Mouse (Mus musculus) gonadal fat pad, adult 2 months (tissue): ENCODE results near the gene Cebpzos. TPM values are rescaled to one million over a fixed set of nuclear protein-coding genes. Genes with fewer than 3 reads are reported as not detected.

Experiments
- DNase-seq: peaks from one replicate; pipeline ENCODE4 v3.0.0-alpha.2; 2012; ENCODE audit warnings: low read depth
- polyA plus RNA-seq: library from polyadenylated mRNA; depleted of rRNA; stranded (reverse); fragments of >200 nt; gene quantifications from 2 replicates; pipeline ENCODE4 v1.2.3, GENCODE M21; 2012; rRNA removed

Cebpzos gene
- 10.7 and 12.9 TPM in 2 replicates for polyA plus RNA-seq

GRCm38 (mm10) chr17:78916369-78916813 lies at the start of gene Cebpzos:
Gene Cebpzos, plus strand, starts transcription at chr17:78916500.
- peak; percentile 34 for DNase-seq

- DNase-seq: no peak
Measured at GRCm38 (mm10) chr17:78873886-78874285, 42.4 kb upstream of the Cebpzos start.

GRCm38 (mm10) chr17:78881878-78882304 lies 34.4 kb upstream of the Cebpzos start:
- no peak for DNase-seq

GRCm38 (mm10) chr17:78882401-78883112 lies 33.7 kb upstream of the Cebpzos start, which contains the start of gene Eif2ak2:
Gene Eif2ak2, minus strand, starts transcription at chr17:78882573.
- no peak for DNase-seq

- DNase-seq: no peak
Measured at GRCm38 (mm10) chr17:78883291-78883690, 33.0 kb upstream of the Cebpzos start.

- DNase-seq: no peak
Measured at GRCm38 (mm10) chr17:78885286-78886065, 30.8 kb upstream of the Cebpzos start.

GRCm38 (mm10) chr17:78888554-78888953 lies 27.7 kb upstream of the Cebpzos start:
- DNase-seq: no peak

DNA sequence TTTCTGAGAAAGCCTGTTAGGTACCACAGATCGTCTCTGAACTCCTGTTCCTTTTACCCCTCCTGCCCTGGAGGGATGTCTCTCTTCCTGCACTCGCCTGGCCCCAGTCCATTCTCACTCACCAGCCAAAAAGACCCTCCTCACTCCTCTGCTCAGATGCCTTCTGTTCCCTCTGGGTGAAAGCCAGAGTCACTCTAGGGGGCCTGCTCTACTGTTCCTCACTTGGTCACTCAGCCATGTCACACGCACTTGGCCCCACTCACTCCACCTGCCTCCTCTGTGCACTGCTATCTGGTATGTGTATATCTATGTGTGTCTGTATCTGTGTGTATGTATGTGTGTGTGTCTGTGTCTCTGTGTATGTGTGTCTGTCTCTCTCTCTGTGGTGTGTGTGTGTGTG lies 27.1 kb upstream of the Cebpzos start:
- no peak for DNase-seq

GRCm38 (mm10) chr17:78891020-78891419 lies 25.3 kb upstream of the Cebpzos start:
- no peak for DNase-seq

DNA sequence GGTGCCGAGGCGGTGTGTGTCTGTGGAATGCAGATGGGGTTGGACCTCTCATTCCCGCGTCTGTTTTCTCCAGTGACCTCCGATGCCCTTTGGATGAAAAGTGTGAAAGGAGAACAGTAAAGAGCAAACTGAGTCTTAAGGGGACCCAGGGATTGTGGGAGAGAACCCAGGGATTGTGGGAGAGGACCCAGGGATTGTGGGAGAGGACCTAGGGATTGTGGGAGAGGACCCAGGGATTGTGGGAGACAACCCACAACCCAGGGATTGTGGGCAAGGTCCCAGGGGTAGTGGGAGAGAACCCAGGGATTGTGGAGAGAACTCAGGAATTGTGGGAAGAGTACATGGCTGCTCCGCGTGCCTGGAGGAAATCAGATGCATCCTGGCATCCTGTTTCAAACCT lies 21.3 kb upstream of the Cebpzos start:
- no peak for DNase-seq

- no peak for DNase-seq
Measured at GRCm38 (mm10) chr17:78895394-78895793, 20.9 kb upstream of the Cebpzos start.

- DNase-seq: no peak
Measured at GRCm38 (mm10) chr17:78903158-78903557, 13.1 kb upstream of the Cebpzos start.

- no peak for DNase-seq
Measured at GRCm38 (mm10) chr17:78906892-78907291, 9.4 kb upstream of the Cebpzos start, which contains the start of gene Sult6b1. Gene Sult6b1, minus strand, starts transcription at chr17:78906992.

DNA sequence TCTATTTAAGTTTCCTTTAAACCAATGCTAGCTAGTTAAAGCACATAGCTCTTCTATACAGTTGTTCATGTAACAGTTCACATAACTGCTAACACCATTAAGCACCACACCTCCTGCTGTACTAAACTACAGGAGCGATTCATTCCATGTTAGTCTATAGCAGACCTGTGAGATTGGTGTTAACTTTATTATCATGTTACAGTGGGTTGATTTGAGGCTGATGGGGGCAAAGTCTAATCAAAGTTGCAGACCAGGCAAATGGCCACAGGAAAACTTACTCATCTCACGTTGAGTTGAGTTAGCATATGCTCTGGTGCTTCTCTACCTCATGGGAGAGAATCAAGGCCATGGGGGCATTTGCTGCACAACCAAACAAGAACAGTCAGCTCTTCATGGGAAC lies 6.9 kb upstream of the Cebpzos start:
- DNase-seq: no peak

GRCm38 (mm10) chr17:78912861-78913281 lies 3.4 kb upstream of the Cebpzos start:
- DNase-seq: no peak

- DNase-seq: no peak
Measured at GRCm38 (mm10) chr17:78913921-78914320, 2.4 kb upstream of the Cebpzos start.

- no peak for DNase-seq
Measured at GRCm38 (mm10) chr17:78915772-78916171, 528 bp upstream of the Cebpzos start.

DNA sequence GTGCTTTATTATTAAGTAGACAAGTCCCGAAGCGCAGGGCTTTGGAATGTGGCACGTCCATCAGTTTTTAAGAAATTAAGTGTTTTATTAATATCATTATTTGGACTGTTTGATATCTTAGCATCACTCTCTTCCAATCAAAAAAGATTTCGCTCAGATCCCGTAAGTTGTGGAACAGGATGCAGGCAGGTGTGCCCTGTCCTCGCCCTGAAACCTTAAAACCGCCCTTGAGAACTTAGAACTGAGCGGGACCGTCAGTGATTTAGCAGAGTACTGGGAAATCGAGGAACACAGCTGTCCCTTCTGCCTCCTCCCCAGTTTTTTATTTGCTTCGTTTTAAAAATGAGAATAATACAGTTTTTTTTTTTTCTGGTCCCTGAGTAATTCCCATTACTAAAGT lies 599 bp downstream of the Cebpzos start:
- no peak for DNase-seq

DNA sequence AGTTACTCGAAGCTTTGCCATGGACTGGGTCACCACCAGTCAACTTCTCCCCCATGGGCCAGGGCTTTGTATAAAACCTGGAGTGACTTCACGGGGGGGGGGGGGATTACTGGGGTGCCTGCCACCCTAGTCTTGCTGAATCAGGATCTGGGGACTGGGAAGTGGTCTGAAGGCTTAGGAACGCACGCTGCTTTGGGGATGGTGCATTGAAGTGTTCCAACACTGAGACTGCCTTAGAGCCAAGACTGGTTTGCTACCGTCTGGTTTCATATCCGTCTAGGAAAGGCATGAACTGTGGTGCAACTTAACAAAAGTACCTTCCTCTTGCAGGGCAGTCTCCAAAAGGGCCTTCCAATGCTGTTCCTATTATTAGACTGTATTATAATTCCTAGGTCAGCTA lies 1.4 kb downstream of the Cebpzos start:
- DNase-seq: no peak

GRCm38 (mm10) chr17:78935857-78936256 lies 19.6 kb downstream of the Cebpzos start:
- no peak for DNase-seq

DNA sequence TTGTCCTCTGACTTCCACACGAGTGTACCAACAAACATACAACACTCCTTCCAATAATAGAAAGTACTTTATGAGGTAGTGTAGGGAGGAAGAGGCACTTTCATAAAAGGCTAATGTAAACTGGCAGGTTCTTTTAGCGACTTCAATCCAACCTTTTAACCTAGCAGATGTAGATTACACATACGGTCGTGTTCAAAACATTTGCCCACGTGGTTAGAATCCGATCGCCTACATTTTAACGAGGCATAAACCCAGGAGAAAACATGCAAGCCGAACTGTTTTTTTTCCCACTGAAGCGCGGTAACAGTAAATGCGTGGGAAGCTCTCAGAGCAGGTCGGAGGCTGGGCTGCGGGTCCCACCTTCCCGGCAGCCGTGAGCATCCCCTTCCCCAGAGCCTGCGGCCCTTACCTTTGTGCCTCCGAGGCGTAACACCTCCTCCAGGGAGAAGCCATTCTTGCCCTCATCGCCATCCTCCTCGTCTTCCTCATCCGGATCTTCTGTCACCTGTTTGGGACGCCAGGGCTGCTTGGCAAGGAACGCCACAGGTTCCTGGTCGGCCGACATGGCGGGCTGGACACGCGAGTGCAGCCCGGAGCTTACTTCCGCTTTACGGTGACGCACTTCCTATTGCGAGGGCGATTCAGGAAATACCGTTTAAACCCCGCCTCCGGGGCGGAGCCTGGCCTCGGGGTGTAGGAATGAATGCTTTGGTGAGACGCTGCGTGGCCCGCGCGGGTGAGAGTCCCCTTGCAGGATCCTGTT lies 20.3 kb downstream of the Cebpzos start, which contains the start of the genes Cebpz and Ndufaf7:
Cebpz (minus strand) TSS at position 601 of the 763 bp plus-strand sequence.
Ndufaf7 (plus strand) TSS at position 671 of the 763 bp plus-strand sequence.
- DNase-seq: peak; percentile 65
